ENCODE assay signal across 8 mouse cellular contexts in genomic region chr4:141545071-141545742, GRCm38 (mm10). TPM values are rescaled to one million over a fixed set of nuclear protein-coding genes. Genes with fewer than 3 reads are reported as not detected.
DNase-seq lines count a peak whose midpoint lies in the region; ATAC-seq lines count a peak whose summit lies in the region.

No protein-coding gene starts in this region.

- peak; percentile 62 for ATAC-seq in hindbrain, embryonic 11.5 days (ENCODE audit: low FRiP score)

- peak; percentile 22 for DNase-seq in T-cell, adult 2 months (ENCODE audit: low spot score)
- peak; percentile 80 to 83 for DNase-seq in cerebellum, postnatal 14 days
- peak; percentile 45 to 50 for DNase-seq in frontal cortex, postnatal 14 days (ENCODE audit: low spot score in 2 of 2)
- peak; percentile 64 for DNase-seq in hindbrain, embryonic 11.5 days (ENCODE audit: low spot score)
- peak; percentile 49 for DNase-seq in left cerebral cortex, adult 11 months (ENCODE audit: low spot score)
- peak; percentile 88 for DNase-seq in lung, postnatal 36 days
- peak; percentile 67 to 73 for DNase-seq in right cerebral cortex, postnatal 10 days (ENCODE audit: low spot score in 2 of 2)
- DNase-seq in urinary bladder, postnatal 25 days (ENCODE audit: low spot score), result peak; percentile 67

- WGBS in hindbrain, embryonic 11.5 days, result under 1% methylated on average over 42 of the region's 45 CpGs

- peak overlapping the region; percentile 96 for H3K27ac ChIP-seq in hindbrain, embryonic 11.5 days (ENCODE audit: low read depth, low read length)

- H3K4me2 ChIP-seq in hindbrain, embryonic 11.5 days (replicated peaks; ENCODE audit: low read depth, low read length), result peak overlapping the region; percentile 98

- H3K4me3 ChIP-seq in hindbrain, embryonic 11.5 days (ENCODE audit: low read depth, low read length), result peak overlapping the region; percentile 53

- H3K27me3 ChIP-seq in hindbrain, embryonic 11.5 days (ENCODE audit: control insufficient read depth, insufficient read depth, low read length), result no peaks in the 10 kb centered on the region

- H3K9ac ChIP-seq in hindbrain, embryonic 11.5 days (ENCODE audit: low read depth, low read length), result peak overlapping the region; percentile 94

- no peaks in the 10 kb centered on the region for H3K9me3 ChIP-seq in hindbrain, embryonic 11.5 days (ENCODE audit: control insufficient read depth, low read length)

- no peaks in the 10 kb centered on the region for H3K4me1 ChIP-seq in hindbrain, embryonic 11.5 days (replicated peaks; ENCODE audit: control insufficient read depth, insufficient read depth, low read length)

- no peaks in the 10 kb centered on the region for H3K36me3 ChIP-seq in hindbrain, embryonic 11.5 days (ENCODE audit: control insufficient read depth, insufficient read depth, low read length)

RNA-seq across cellular contexts. Expression of gene Spen, which starts 6.8 kb away (rescaled TPM):
- 17.6 and 22.0 TPM in 2 replicates for polyA plus RNA-seq in hindbrain, embryonic 11.5 days (2014; fragmentation: Nextera tagmentation; extraction: Ambion mirVana)

Comparison
In these comparisons a context has a peak if more than half of its experiments do, and no peak if none do; other contexts are left out.
1. Peak in every context shown above with its lines: DNase-seq, ATAC-seq, H3K4me3 ChIP-seq and H3K27ac ChIP-seq.
2. DNase-seq: peak in every context shown above with its lines; median percentile 88 in lung, postnatal 36 days; 82 in cerebellum, postnatal 14 days; 70 in right cerebral cortex, postnatal 10 days; 67 in urinary bladder, postnatal 25 days; 64 in hindbrain, embryonic 11.5 days; 49 in left cerebral cortex, adult 11 months; 48 in frontal cortex, postnatal 14 days; 22 in T-cell, adult 2 months.